10 mouse cellular contexts compared by ENCODE assay signal in the genomic region with DNA sequence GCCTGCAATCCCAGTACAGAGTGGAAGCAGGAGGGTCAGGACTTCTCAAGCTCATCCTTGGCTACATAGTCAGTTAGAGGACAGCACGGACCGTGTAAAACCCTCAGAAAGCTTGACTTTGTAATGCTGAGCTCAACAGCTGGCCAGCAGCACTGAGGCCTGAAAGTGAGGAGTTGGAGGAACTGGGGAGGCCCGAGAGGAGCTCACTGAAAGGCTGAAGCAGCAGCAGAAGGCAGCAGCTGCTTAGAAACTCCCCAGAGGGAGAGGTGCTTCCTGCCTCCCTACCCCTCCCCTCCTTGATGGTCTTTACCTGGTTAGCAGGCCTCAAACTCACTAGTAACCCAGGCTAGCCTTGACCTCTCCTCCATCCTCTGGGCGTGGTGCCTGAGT. TPM values are rescaled to one million over a fixed set of nuclear protein-coding genes. Genes with fewer than 3 reads are reported as not detected.
DNase-seq lines count a peak whose midpoint lies in the region; ATAC-seq lines count a peak whose summit lies in the region.
"Had no signal": no experiment of that assay in that cellular context is flagged by ENCODE, and none has a peak within 500 bp of the region (broad histone marks: within the 10 kb centered on the region; RNA-seq: fewer than 3 reads in every experiment).

No protein-coding gene starts in this region.

- no peak overlapping the region for H3K4me3 ChIP-seq in forebrain, embryonic 13.5 days
- no peak overlapping the region for H3K4me3 ChIP-seq in forebrain, embryonic 11.5 days (ENCODE audit: low read depth, low read length)
- no peak overlapping the region for H3K4me3 ChIP-seq in neural tube, embryonic 11.5 days (ENCODE audit: low read depth, low read length)
- H3K4me3 ChIP-seq in intestine, embryonic 16.5 days (ENCODE audit: low read length) = no peak overlapping the region; the same call in 1 of the 2 replicates
- no peak overlapping the region for H3K4me3 ChIP-seq in stomach, embryonic 14.5 days (ENCODE audit: low read depth, low read length)
- H3K4me3 ChIP-seq: erythroblast, embryonic 14.5 days had no signal

- ATAC-seq in forebrain, embryonic 13.5 days = no peak
- ATAC-seq in forebrain, embryonic 11.5 days (replicated peaks; ENCODE audit: low FRiP score) = no peak
- ATAC-seq in neural tube, embryonic 11.5 days (ENCODE audit: insufficient read depth, low FRiP score, low TSS enrichment) = no peak
- peak; percentile 8; the same call in 1 of the 2 replicates for ATAC-seq in intestine, embryonic 16.5 days
- ATAC-seq in stomach, embryonic 14.5 days (ENCODE audit: insufficient number of reproducible peaks, insufficient read depth, low FRiP score, low read depth) = no peak

- H3K9ac ChIP-seq in forebrain, embryonic 13.5 days = peak overlapping the region; percentile 30; the same call in 1 of the 2 replicates
- H3K9ac ChIP-seq in forebrain, embryonic 11.5 days (ENCODE audit: low read length) = no peak overlapping the region; the same call in 1 of the 2 replicates
- H3K9ac ChIP-seq in neural tube, embryonic 11.5 days (ENCODE audit: low read length) = no peak overlapping the region
- peak overlapping the region; percentile 49; the same call in 1 of the 2 replicates for H3K9ac ChIP-seq in intestine, embryonic 16.5 days (ENCODE audit: low read depth, low read length)
- H3K9ac ChIP-seq in stomach, embryonic 14.5 days (replicated peaks; ENCODE audit: low read depth, low read length) = 0 out of 2 replicates have a peak overlapping the region, but pooled peaks have one; percentile 18
- H3K9ac ChIP-seq: liver, embryonic 14.5 days had no signal

- H3K4me2 ChIP-seq in forebrain, embryonic 13.5 days = no peak overlapping the region
- no peak overlapping the region for H3K4me2 ChIP-seq in forebrain, embryonic 11.5 days (ENCODE audit: low read depth, low read length, severe bottlenecking)
- H3K4me2 ChIP-seq in neural tube, embryonic 11.5 days (ENCODE audit: low read depth) = no peak overlapping the region
- H3K4me2 ChIP-seq in intestine, embryonic 16.5 days (ENCODE audit: low read depth, low read length) = peak overlapping the region; percentile 37; the same call in 1 of the 2 replicates
- H3K4me2 ChIP-seq in stomach, embryonic 14.5 days (replicated peaks; ENCODE audit: low read depth, low read length) = peak overlapping the region; percentile 14

- no peak for DNase-seq in forebrain, embryonic 11.5 days (ENCODE audit: low spot score)
- peak; percentile 17 for DNase-seq in neural tube, embryonic 11.5 days (ENCODE audit: low spot score)
- no peak for DNase-seq in neural tube, embryonic 10.5 days (ENCODE audit: extremely low spot score, low spot score)
- no peak for DNase-seq in natural killer cell, adult 2 months (ENCODE audit: low spot score in 2 of 2)
- no peak for DNase-seq in frontal cortex, postnatal 25 days (ENCODE audit: low spot score in 2 of 2)

- H3K4me1 ChIP-seq in forebrain, embryonic 13.5 days = peaks cover 21% of the 10 kb centered on the region; the same call in 1 of the 2 replicates
- peaks cover 5% of the 10 kb centered on the region; the same call in 1 of the 2 replicates for H3K4me1 ChIP-seq in forebrain, embryonic 11.5 days (replicated peaks; ENCODE audit: control insufficient read depth, insufficient read depth, low read length)
- H3K4me1 ChIP-seq in neural tube, embryonic 11.5 days (ENCODE audit: control insufficient read depth, insufficient read depth, low read length) = 0 out of 2 replicates have a peak, but pooled peaks cover 4% of the 10 kb centered on the region
- H3K4me1 ChIP-seq in intestine, embryonic 16.5 days (ENCODE audit: control insufficient read depth, insufficient read depth, low read length) = peaks cover 34% of the 10 kb centered on the region
- H3K4me1 ChIP-seq in stomach, embryonic 14.5 days (ENCODE audit: control insufficient read depth, insufficient read depth, low read length) = peaks cover 20% of the 10 kb centered on the region

- no peaks in the 10 kb centered on the region for H3K36me3 ChIP-seq in forebrain, embryonic 13.5 days (ENCODE audit: poor library complexity, severe bottlenecking)
- H3K36me3 ChIP-seq in forebrain, embryonic 11.5 days (ENCODE audit: control insufficient read depth, insufficient read depth, low read length) = no peaks in the 10 kb centered on the region
- no peaks in the 10 kb centered on the region for H3K36me3 ChIP-seq in neural tube, embryonic 11.5 days (ENCODE audit: control insufficient read depth, insufficient read depth, low read length)
- 0 out of 2 replicates have a peak, but pooled peaks cover 4% of the 10 kb centered on the region for H3K36me3 ChIP-seq in intestine, embryonic 16.5 days (ENCODE audit: control insufficient read depth, insufficient read depth, low read length)
- H3K36me3 ChIP-seq in stomach, embryonic 14.5 days (ENCODE audit: control insufficient read depth, insufficient read depth, low read length) = no peaks in the 10 kb centered on the region

- no peaks in the 10 kb centered on the region for H3K27me3 ChIP-seq in forebrain, embryonic 13.5 days
- no peaks in the 10 kb centered on the region for H3K27me3 ChIP-seq in forebrain, embryonic 11.5 days (ENCODE audit: control insufficient read depth, insufficient read depth, low read length)
- H3K27me3 ChIP-seq in neural tube, embryonic 11.5 days (ENCODE audit: control insufficient read depth, insufficient read depth, low read length) = no peaks in the 10 kb centered on the region
- no peaks in the 10 kb centered on the region for H3K27me3 ChIP-seq in intestine, embryonic 16.5 days (replicated peaks; ENCODE audit: control insufficient read depth, insufficient read depth, low read length)
- H3K27me3 ChIP-seq in stomach, embryonic 14.5 days (ENCODE audit: control insufficient read depth, insufficient read depth, low read length) = no peaks in the 10 kb centered on the region

- H3K27ac ChIP-seq in forebrain, embryonic 13.5 days = no peak overlapping the region
- H3K27ac ChIP-seq in forebrain, embryonic 11.5 days (ENCODE audit: low read depth, low read length) = no peak overlapping the region
- no peak overlapping the region for H3K27ac ChIP-seq in neural tube, embryonic 11.5 days (ENCODE audit: low read depth, low read length)
- H3K27ac ChIP-seq in intestine, embryonic 16.5 days (ENCODE audit: low read length) = peak overlapping the region; percentile 90
- peak overlapping the region; percentile 94 for H3K27ac ChIP-seq in stomach, embryonic 14.5 days (ENCODE audit: low read length)
- H3K27ac ChIP-seq: liver, embryonic 14.5 days had no signal

- WGBS in forebrain, embryonic 13.5 days = 56% methylated on average over 4 of the region's 4 CpGs
- 44% methylated on average over 4 of the region's 4 CpGs for WGBS in forebrain, embryonic 11.5 days
- WGBS in neural tube, embryonic 11.5 days = 40% methylated on average over 4 of the region's 4 CpGs
- 27% methylated on average over 4 of the region's 4 CpGs for WGBS in intestine, embryonic 16.5 days
- 19% methylated on average over 4 of the region's 4 CpGs for WGBS in stomach, embryonic 14.5 days

- H3K9me3 ChIP-seq in forebrain, embryonic 13.5 days (replicated peaks) = no peaks in the 10 kb centered on the region
- no peaks in the 10 kb centered on the region for H3K9me3 ChIP-seq in forebrain, embryonic 11.5 days (ENCODE audit: control insufficient read depth, low read length)
- no peaks in the 10 kb centered on the region for H3K9me3 ChIP-seq in neural tube, embryonic 11.5 days (ENCODE audit: control insufficient read depth, low read length)
- H3K9me3 ChIP-seq in intestine, embryonic 16.5 days (ENCODE audit: control insufficient read depth, low read length) = no peaks in the 10 kb centered on the region
- H3K9me3 ChIP-seq in stomach, embryonic 14.5 days (ENCODE audit: control insufficient read depth, low read depth, low read length) = no peaks in the 10 kb centered on the region

RNA-seq across cellular contexts. Expression of gene Prkci, which starts 4.5 kb away (rescaled TPM):
- 22.1 and 22.8 TPM in 2 replicates for polyA plus RNA-seq in forebrain, embryonic 13.5 days (2015; fragmentation: Nextera tagmentation; extraction: Ambion mirVana)
- 41.8 and 44.9 TPM in 2 replicates for polyA plus RNA-seq in forebrain, embryonic 11.5 days (2014; fragmentation: Nextera tagmentation; extraction: Ambion mirVana)
- polyA plus RNA-seq in neural tube, embryonic 11.5 days (2014; fragmentation: Nextera tagmentation; extraction: Ambion mirVana) = 44.7 and 47.8 TPM in 2 replicates
- 24.6 and 29.1 TPM in 2 replicates for polyA plus RNA-seq in intestine, embryonic 16.5 days (2015; fragmentation: Nextera tagmentation; extraction: Ambion mirVana)
- polyA plus RNA-seq in stomach, embryonic 14.5 days (2014; fragmentation: Nextera tagmentation; extraction: Ambion mirVana) = 51.0 and 51.7 TPM in 2 replicates

RNA-seq across cellular contexts. Expression of gene Phc3, which starts 30.8 kb away (rescaled TPM):
- 6.4 and 7.1 TPM in 2 replicates for polyA plus RNA-seq in forebrain, embryonic 13.5 days (2015; fragmentation: Nextera tagmentation; extraction: Ambion mirVana)
- polyA plus RNA-seq in forebrain, embryonic 11.5 days (2014; fragmentation: Nextera tagmentation; extraction: Ambion mirVana) = 6.2 and 7.4 TPM in 2 replicates
- polyA plus RNA-seq in neural tube, embryonic 11.5 days (2014; fragmentation: Nextera tagmentation; extraction: Ambion mirVana) = 5.2 and 5.6 TPM in 2 replicates
- 4.2 and 4.5 TPM in 2 replicates for polyA plus RNA-seq in intestine, embryonic 16.5 days (2015; fragmentation: Nextera tagmentation; extraction: Ambion mirVana)
- 12.9 and 13.7 TPM in 2 replicates for polyA plus RNA-seq in stomach, embryonic 14.5 days (2014; fragmentation: Nextera tagmentation; extraction: Ambion mirVana)

Comparison
In these comparisons a context has a peak if more than half of its experiments do, and no peak if none do; other contexts are left out.
1. H3K9ac ChIP-seq: peak in forebrain, embryonic 13.5 days (single experiment), intestine, embryonic 16.5 days (single experiment) and stomach, embryonic 14.5 days (single experiment); none in forebrain, embryonic 11.5 days (single experiment) and neural tube, embryonic 11.5 days (single experiment).
2. H3K27ac ChIP-seq: peak in intestine, embryonic 16.5 days (single experiment) and stomach, embryonic 14.5 days (single experiment); none in forebrain, embryonic 13.5 days (single experiment), forebrain, embryonic 11.5 days (single experiment) and neural tube, embryonic 11.5 days (single experiment).
3. H3K4me2 ChIP-seq: peak in intestine, embryonic 16.5 days (single experiment) and stomach, embryonic 14.5 days (single experiment); none in forebrain, embryonic 13.5 days (single experiment), forebrain, embryonic 11.5 days (single experiment) and neural tube, embryonic 11.5 days (single experiment).